Mouse (Mus musculus) heart, postnatal 25 days (tissue): ENCODE results near the gene 2810006K23Rik. TPM values are rescaled to one million over a fixed set of nuclear protein-coding genes. Genes with fewer than 3 reads are reported as not detected.

Source experiments
- DNase-seq: peaks from one replicate; pipeline ENCODE4 v3.0.0; 2022; ENCODE audit warnings: low spot score
- intact Hi-C: fragments of 180-260 bp; cut with DNase I; formaldehyde crosslinking; loops from one replicate; pipeline ENCODE4 v1.15.1; 2025
- total RNA-seq, 2 experiments: library from RNA; stranded (reverse); gene quantifications; 2 replicates each; pipeline ENCODE4 v1.2.3; 2021

Gene 2810006K23Rik
- total RNA-seq, 2 experiments from 2014 or later, result 10.5 to 13.6 TPM

DNA sequence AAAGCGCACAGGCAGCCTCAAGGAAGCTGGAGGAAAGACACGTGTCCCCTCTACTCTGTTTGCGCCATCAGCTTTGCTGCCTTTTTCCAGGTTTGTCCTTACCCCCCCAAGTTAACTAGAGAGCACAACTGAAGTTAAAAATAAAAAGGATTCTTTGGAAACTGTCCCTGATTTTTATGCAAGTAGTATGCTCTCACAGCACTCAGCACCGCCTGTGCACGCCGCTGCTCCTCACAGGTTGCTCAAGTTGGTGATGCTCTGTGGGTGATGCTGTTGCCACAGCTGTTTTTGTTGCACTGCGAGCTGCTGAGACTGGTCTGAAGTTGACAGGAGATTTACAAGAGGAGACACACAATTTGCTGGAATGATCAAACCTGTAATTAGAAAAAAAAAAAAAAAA, 46.4 kb downstream of the 2810006K23Rik start:
- no peak for DNase-seq
- intact Hi-C loops, result no loop called here

DNA sequence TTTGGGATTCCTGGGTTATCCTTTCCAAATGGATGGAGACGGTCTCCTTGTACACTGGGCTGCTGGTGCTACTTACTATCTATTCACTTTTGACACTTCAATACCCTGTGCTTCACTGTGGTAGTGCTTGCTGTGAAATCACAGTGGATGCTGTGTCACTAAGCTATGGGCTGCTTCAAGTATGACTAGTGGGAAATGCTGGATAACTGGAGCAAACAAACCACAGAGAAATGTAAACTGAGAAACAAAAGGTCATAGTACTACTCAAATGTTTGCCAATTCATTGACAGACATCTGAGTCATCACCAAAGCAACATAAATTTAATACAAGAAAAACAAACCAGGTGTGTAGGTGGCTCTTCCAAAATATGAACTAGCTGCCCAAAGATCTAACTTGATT, 48.5 kb downstream of the 2810006K23Rik start:
- no peak for DNase-seq

DNA sequence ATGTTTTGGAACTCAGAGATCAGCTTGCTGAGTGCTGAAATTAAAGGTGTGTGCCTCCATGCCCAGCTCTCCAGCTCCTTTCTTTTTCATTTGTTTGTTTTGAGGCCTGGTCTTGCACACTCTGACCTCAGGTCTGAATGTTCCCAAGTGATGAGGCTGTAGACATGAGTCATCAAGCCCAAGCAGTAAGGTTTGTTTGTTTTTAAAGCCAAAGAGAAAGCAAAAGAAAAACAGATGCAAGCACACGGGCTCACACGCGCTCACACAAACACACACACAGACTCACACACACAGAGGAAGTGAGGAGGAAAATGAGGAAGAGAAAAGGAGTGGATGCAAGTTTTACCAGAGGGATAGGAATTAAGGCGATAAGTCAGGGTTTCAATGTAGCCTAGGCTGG, 49.3 kb downstream of the 2810006K23Rik start:
- no peak for DNase-seq
- intact Hi-C loops, result no loop called here

More for the DNA sequence above, 48.5 kb downstream of the 2810006K23Rik start:
- intact Hi-C loops, result no loop called here

DNA sequence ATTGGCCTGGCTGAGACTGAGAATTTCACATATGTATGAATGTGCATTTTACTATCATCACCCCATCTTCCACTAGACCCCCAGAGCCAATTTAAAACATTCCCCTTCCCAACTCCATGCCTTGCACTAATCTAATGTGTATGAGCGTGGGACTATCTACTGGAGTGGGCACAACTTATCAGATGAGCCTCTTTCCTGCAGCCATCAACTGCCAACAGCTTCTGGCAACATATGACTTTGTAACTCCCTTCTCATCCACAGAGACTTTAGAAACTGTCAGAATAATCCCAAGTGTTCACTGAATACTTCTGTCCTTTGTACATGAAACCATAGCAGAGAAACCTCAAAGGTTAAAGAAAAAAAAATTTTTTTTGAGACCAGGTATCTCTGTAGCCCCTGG, 52.2 kb downstream of the 2810006K23Rik start:
- intact Hi-C loops, result no loop called here
- no peak for DNase-seq

DNA sequence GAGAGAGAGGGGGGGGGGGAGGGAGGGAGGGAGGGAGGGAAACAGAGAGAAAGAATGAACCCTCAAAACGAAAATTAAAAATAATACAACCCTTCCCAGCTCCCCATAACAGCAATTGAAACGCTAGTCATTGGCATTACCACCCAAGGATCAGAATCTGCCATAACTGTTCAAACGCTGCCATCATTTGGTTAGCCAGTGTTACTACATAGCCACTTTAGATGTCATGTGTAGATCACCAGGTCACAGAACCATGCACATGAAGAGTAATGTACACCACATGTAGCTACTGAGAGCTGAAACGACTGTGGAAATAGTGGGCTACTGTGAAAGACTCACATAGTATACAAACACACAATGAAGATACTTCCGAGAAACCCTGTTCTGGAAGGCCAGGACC, 60.0 kb downstream of the 2810006K23Rik start:
- intact Hi-C loops, result no loop called here
- DNase-seq, result no peak

Other genes starting within 250 kb of the 2810006K23Rik start
- 1 to 10 TPM; 8.0 to 9.0 TPM for gene Abcb9, start 232.3 kb upstream of the 2810006K23Rik start, total RNA-seq
- gene Ogfod2, start 215.8 kb upstream of the 2810006K23Rik start, total RNA-seq, result 10 to 100 TPM; 12.5 to 13.9 TPM
- 10 to 100 TPM; 36.2 to 43.0 TPM for gene Arl6ip4, start 212.0 kb upstream of the 2810006K23Rik start, total RNA-seq
- gene Pitpnm2, start 78.3 kb upstream of the 2810006K23Rik start, total RNA-seq, result 10 to 100 TPM; 42.5 to 50.9 TPM
- 1 to 10 TPM; 4.0 to 4.6 TPM for gene Mphosph9, start 117 bp upstream of the 2810006K23Rik start, total RNA-seq
- 100 to 1,000 TPM; 159 to 181 TPM for gene Cdk2ap1, start 35.0 kb downstream of the 2810006K23Rik start, total RNA-seq
- 10 to 100 TPM; 63.9 to 68.9 TPM for gene Sbno1, start 97.9 kb downstream of the 2810006K23Rik start, total RNA-seq
- gene Kmt5a, start 111.8 kb downstream of the 2810006K23Rik start, total RNA-seq, result 100 to 1,000 TPM; 221 to 226 TPM
- gene Rilpl2, start 150.3 kb downstream of the 2810006K23Rik start, total RNA-seq, result 1 to 10 TPM; 7.9 to 9.4 TPM
- gene Snrnp35, start 155.0 kb downstream of the 2810006K23Rik start, total RNA-seq, result 10 to 100 TPM; 10.0 to 12.7 TPM
- gene Rilpl1, start 203.3 kb downstream of the 2810006K23Rik start, total RNA-seq, result 100 to 1,000 TPM; 191 to 222 TPM
- gene Tmed2, start 212.6 kb downstream of the 2810006K23Rik start, total RNA-seq, result 100 to 1,000 TPM; 165 to 178 TPM
- 1 to 10 TPM; 5.4 to 6.0 TPM for gene Ddx55, start 224.8 kb downstream of the 2810006K23Rik start, total RNA-seq